Mouse (Mus musculus): Measurements from ENCODE around the gene Dennd2d.

Gene Dennd2d

GRCm38 (mm10) chr3:106496045-106496721 is 14.0 kb downstream of the Dennd2d start:
- DNase-seq (ENCODE audit: low spot score in 2 of 2), result no peak

- no peak for DNase-seq (ENCODE audit: low spot score in 2 of 2)
Measured at GRCm38 (mm10) chr3:106496996-106497395, 14.8 kb downstream of the Dennd2d start.

GRCm38 (mm10) chr3:106500510-106500909 is 18.3 kb downstream of the Dennd2d start:
- no peak for DNase-seq (ENCODE audit: low spot score in 2 of 2)

GRCm38 (mm10) chr3:106502892-106503291 is 20.7 kb downstream of the Dennd2d start:
- DNase-seq (ENCODE audit: low spot score in 2 of 2), result no peak

GRCm38 (mm10) chr3:106510669-106511068 is 28.5 kb downstream of the Dennd2d start:
- DNase-seq (ENCODE audit: low spot score in 2 of 2), result no peak

- peak in 1 of 2 experiments; percentile 37 for DNase-seq (ENCODE audit: low spot score in 2 of 2)
Measured at GRCm38 (mm10) chr3:106515016-106515415, 32.8 kb downstream of the Dennd2d start.

GRCm38 (mm10) chr3:106522730-106523129 is 40.5 kb downstream of the Dennd2d start:
- DNase-seq (ENCODE audit: low spot score in 2 of 2), result no peak

GRCm38 (mm10) chr3:106526411-106526810 is 44.2 kb downstream of the Dennd2d start:
- no peak for DNase-seq (ENCODE audit: low spot score in 2 of 2)

GRCm38 (mm10) chr3:106528032-106528431 is 45.8 kb downstream of the Dennd2d start:
- no peak for DNase-seq (ENCODE audit: low spot score in 2 of 2)

- no peak for DNase-seq (ENCODE audit: low spot score in 2 of 2)
Measured at GRCm38 (mm10) chr3:106533277-106533676, 51.1 kb downstream of the Dennd2d start.

GRCm38 (mm10) chr3:106544721-106545316 is 62.6 kb downstream of the Dennd2d start:
- DNase-seq (ENCODE audit: low spot score in 2 of 2), result no peak

- DNase-seq (ENCODE audit: low spot score in 2 of 2), result peak; percentile 88
Measured at GRCm38 (mm10) chr3:106547171-106547923, 65.1 kb downstream of the Dennd2d start, which contains the start of the genes Dram2 and Cept1. TSS of gene Dram2 (plus strand) at chr3:106547798. TSS of gene Cept1 (minus strand) at chr3:106547802.

- DNase-seq (ENCODE audit: low spot score in 2 of 2), result peak in 1 of 2 experiments; percentile 11
Measured at GRCm38 (mm10) chr3:106547924-106548539, 65.8 kb downstream of the Dennd2d start.

- no peak for DNase-seq (ENCODE audit: low spot score in 2 of 2)
Measured at GRCm38 (mm10) chr3:106548971-106549370, 66.8 kb downstream of the Dennd2d start.

Data from urinary bladder, adult 18-20 months (tissue).